Mouse (Mus musculus) cortical plate, adult 2 months (tissue): Measurements from ENCODE around the gene Ctr9.

Experiments used
- CTCF ChIP-seq: fragments of 200-500 bp; IDR thresholded peaks from 2 replicates; pipeline ENCODE4 v1.5.1; 2011; ENCODE audit warnings: mild to moderate bottlenecking, control low read depth, low read length; ENCODE audit not compliant: insufficient read depth; ENCODE audit errors: extremely low read depth
- POLR2A ChIP-seq: fragments of 200-500 bp; IDR thresholded peaks from 2 replicates; pipeline ENCODE4 v1.6.1; 2011; ENCODE audit warnings: mild to moderate bottlenecking, low read length, control low read depth; ENCODE audit not compliant: insufficient read depth; ENCODE audit errors: extremely low read depth

DNA sequence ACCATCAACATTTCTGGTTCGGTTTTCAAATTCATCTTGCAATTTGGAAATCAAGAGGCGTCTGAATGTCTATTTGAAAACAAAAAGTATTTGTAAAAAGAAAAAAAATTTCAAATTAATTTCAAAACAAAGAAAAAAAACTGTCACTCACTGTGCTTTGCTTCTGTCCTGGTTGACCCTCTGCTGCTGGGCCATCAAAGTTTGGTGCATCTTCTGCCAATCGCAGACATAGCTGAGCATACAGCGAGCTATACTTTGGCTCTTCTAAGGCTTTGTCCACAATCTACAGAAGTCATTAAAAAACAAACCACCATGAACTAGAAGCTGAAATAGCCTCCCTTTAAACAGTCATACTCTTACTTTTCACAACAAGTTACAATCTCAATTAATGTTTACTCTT, 49.5 kb downstream of the Ctr9 start:
- TF ChIP-seq CTCF (no peak), POLR2A (no peak)
